Mouse (Mus musculus) hematopoietic multipotent progenitor cell, adult 10-12 weeks (in vitro differentiated cells): ENCODE measurements around the gene C130032M10Rik. TPM values are rescaled to one million over a fixed set of nuclear protein-coding genes. Genes with fewer than 3 reads are reported as not detected.

Experiments used
- polyA plus RNA-seq: library from polyadenylated mRNA; stranded (reverse); fragments of >175 nt; gene quantifications from 2 replicates; pipeline ENCODE4 v1.2.3, GENCODE M21; 2012; ENCODE audit warnings: low replicate concordance

Gene C130032M10Rik
- polyA plus RNA-seq = not detected in 2 replicates

GRCm38 (mm10) chr9:114515364-114515763 is at the start of gene C130032M10Rik:
Gene C130032M10Rik, plus strand, starts transcription at chr9:114515697.

GRCm38 (mm10) chr9:114504816-114505215 is 10.7 kb upstream of the C130032M10Rik start, which contains the start of gene Ccr4:
Gene Ccr4, minus strand, starts transcription at chr9:114504916.

GRCm38 (mm10) chr9:114563761-114564606 is 48.5 kb downstream of the C130032M10Rik start, which contains the start of gene Trim71:
Gene Trim71, minus strand, starts transcription at chr9:114564369.

Other genes starting within 250 kb of the C130032M10Rik start
- gene Bcl2a1c, start 185.6 kb upstream of the C130032M10Rik start, polyA plus RNA-seq = not detected in 2 replicates
- 6.9 and 16.8 TPM in 2 replicates for gene Crtap, start 125.0 kb upstream of the C130032M10Rik start, polyA plus RNA-seq
- gene Glb1, start 114.6 kb upstream of the C130032M10Rik start, polyA plus RNA-seq = 14.0 and 15.1 TPM in 2 replicates
- gene Tmppe, start 114.6 kb upstream of the C130032M10Rik start, polyA plus RNA-seq = 4.7 and 7.8 TPM in 2 replicates
- 0.77 and 1.0 TPM in 2 replicates for gene Ccr4, start 10.8 kb upstream of the C130032M10Rik start, polyA plus RNA-seq
- 0.01 and 0.03 TPM in 2 replicates for gene Trim71, start 48.7 kb downstream of the C130032M10Rik start, polyA plus RNA-seq
- 16.3 and 27.6 TPM in 2 replicates for gene Cnot10, start 124.5 kb downstream of the C130032M10Rik start, polyA plus RNA-seq
- 18.7 and 27.8 TPM in 2 replicates for gene Dync1li1, start 173.1 kb downstream of the C130032M10Rik start, polyA plus RNA-seq
- gene Cmtm6, start 215.4 kb downstream of the C130032M10Rik start, polyA plus RNA-seq = 24.5 and 25.0 TPM in 2 replicates